Mouse (Mus musculus) ovary, postnatal 14 days (tissue): ENCODE data around the gene Lrr1.

Source experiments
- DNase-seq: peaks from one replicate; pipeline ENCODE4 v3.0.0; 2022; ENCODE audit warnings: low spot score

The Lrr1 gene

DNA sequence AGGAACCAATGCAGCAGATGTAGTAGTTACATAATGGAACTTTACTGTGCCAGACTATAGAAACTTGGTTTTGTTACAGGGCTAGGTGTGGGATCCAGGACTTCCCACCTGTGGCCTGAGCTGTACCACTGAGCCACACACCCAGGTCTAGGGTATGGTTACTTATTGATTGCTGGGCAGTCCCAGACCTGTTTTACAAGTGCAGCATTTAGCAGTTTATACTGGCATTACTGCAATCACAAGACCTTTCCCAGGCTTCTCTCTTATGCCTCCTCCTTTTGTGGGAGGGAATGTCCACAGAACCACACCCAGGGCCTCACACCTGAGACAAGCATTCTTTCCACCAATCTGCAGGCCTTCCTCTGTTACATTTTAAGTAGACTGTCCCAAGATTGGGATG lies 30.4 kb downstream of the Lrr1 start:
- no peak for DNase-seq

DNA sequence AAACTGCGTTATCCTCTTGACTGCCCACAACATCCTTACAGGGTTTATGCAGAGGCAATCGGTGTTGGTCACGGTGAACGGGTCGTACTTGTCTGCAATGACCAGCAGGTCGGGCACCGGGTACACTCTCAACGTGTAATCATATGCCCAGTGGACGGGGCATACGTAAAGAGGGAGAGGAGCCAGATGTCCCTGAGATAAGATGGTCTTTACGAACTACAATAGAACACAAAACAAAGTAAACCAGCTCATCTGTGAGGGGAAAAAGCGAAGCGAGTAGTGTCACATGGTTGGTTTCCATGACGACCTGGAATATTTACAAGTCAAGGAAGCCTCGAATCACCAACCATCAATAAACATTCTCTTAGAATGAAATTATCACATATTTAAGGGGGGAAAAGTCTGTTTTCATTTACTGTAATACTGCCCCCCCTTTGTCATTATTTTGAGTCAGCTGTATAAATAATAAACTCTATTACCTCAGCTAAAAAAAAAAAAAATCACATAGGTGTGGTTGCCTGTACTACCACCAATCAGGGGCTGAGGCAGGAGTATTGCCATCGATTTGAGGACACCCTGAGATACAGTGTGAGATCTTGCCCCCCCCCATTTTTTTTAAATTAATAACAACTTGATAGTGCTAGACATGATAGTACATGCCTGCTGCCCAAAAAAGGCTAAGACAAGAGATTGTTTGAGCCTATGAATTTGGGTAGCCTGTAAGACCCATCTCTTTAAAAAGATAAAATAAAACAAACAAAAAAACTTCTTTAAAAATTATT lies 35.6 kb downstream of the Lrr1 start, which contains the start of gene Gm49384:
TSS of gene Gm49384 (minus strand) at position 216 of the 782 bp plus-strand sequence.
- DNase-seq = no peak

DNA sequence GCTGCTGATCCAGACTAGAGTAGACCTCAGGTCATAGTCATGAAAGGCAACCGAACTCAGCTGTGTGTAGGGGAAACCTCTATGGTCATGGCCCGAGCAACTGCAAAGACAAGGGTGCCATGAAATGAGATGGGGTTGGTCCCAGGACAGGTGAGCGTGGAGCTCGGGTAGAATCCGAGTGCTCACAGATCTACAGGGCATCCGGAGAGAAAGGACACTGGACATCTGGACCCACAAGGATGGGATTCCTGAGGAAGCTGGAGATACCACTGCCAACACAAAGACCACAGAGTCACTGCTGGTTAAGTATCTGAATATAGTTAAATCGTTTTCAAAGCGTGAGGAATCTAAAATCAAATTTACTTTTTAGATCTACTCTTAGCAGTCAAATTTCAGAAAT lies 38.8 kb downstream of the Lrr1 start:
- no peak for DNase-seq

- no peak for DNase-seq
Observed at GRCm38 (mm10) chr12:69207926-69208325, 39.3 kb downstream of the Lrr1 start.

GRCm38 (mm10) chr12:69208520-69208919 lies 39.9 kb downstream of the Lrr1 start:
- no peak for DNase-seq

DNA sequence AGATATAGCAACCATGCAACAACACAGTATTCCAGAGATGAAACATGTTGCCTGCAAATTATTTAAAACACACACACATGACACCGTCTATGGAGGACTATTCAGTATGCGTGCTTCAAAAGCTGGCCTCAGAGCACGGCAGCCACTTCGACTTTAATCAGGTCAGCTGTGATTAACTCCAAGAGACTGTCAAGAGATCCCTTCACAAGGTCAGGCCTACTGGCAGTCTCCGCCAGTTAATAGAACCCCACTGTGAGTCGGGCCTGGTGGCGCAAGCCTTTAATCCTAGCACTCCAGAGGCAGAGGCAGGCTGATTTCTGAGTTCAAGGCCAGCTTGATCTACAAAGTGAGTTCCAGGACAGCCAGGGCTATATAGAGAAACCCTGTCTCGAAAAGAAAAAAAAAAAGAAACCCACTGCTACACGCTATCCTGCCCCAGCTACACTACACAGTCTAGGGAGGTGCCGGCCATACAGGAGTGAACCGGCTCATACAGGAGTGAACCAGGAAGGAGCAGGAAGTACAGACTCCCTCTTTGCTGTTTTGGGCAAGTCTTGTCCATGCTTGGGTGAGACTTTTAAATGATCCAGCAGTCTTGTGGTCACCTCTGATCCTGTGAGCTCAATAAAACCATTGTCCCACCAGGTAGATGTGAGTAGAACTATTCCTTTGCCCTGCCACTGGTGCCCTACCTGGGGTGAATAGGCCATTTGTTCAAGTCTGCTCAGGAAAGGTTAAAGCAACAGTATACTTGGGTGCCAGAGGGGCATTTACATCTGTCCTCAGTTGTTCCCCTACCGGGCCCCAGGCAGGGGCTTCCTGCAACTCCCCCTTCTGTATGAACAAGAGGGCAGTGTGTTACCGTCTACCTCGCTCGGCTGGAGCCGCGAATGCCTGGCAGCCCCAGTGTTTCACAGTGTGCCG lies 41.7 kb downstream of the Lrr1 start:
- DNase-seq = no peak

GRCm38 (mm10) chr12:69211057-69211456 lies 42.4 kb downstream of the Lrr1 start:
- no peak for DNase-seq

- no peak for DNase-seq
Observed at GRCm38 (mm10) chr12:69213186-69213777, 44.7 kb downstream of the Lrr1 start.

DNA sequence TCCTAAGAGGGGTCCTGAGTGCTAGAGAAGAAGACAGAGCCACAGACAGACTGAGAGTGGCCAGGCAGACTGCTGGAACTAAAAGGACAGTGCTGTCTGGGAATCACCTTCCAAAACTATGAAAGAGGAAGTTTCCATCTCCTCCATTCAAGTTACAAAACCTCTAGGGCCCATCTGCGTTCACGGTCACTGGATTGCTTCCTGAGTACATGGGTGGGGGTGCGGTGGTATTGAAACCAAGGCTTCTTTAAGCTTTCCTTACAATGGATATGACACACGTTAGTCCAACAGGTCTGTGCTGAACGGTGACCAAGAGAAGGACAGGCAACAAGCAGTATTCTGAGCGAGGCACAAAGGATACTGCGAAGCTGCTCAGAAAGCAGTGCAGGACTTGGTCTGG lies 45.8 kb downstream of the Lrr1 start:
- DNase-seq = no peak

DNA sequence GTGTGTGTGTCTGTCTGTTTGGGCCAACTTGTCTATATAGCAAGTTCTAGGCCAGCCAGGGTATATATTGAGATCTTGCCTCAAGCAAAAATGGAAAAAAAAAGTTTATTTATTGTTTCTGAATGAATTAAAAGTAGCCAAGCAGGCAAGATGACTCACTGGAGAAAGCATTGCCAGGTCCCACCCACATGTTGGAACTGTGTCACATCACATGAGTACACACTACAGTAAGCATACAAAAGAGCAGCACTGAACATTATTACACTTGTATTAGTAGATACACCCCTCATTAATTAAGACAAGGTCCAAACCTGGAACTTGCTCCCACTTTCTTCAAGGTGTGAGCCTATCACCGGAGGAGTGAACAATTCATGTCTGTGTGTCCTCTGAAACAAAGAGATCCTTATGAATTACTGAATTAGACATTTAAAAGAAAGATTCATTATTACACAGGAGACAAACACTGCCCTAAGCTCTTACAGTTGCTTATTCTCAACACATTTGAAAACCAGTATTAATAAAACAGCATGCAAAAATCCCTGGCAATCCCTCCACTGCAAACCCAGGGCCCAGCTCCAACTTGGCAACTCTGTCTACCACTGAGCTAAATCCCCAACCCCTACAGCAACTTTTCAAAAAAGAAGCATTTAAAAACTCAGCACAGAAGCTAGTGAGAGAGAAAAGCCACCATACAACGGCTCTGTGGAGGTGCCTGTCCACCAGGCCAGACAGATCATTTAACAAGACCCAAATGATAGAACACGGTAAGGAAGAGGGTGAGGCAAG lies 46.6 kb downstream of the Lrr1 start:
- DNase-seq = peak; percentile 33

DNA sequence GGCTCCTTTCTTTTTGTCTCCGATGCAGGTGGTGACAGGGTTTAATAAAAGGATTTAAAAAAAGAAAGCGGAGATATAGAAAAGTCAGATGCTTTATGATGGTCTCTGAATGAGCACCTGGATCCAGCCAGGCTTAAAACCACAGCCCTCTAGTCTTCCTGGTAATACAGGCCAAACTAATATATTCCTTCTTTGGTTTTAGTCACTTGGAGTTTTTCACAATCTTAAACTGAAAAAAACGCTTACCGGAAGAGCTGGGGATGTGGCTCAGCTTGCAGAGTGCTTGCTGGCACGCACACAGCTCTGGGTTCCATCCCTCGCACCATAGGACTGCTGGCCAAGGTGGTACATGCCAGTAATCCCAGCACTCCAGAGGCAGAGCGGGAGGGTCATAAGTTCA lies 48.0 kb downstream of the Lrr1 start:
- DNase-seq = no peak

DNA sequence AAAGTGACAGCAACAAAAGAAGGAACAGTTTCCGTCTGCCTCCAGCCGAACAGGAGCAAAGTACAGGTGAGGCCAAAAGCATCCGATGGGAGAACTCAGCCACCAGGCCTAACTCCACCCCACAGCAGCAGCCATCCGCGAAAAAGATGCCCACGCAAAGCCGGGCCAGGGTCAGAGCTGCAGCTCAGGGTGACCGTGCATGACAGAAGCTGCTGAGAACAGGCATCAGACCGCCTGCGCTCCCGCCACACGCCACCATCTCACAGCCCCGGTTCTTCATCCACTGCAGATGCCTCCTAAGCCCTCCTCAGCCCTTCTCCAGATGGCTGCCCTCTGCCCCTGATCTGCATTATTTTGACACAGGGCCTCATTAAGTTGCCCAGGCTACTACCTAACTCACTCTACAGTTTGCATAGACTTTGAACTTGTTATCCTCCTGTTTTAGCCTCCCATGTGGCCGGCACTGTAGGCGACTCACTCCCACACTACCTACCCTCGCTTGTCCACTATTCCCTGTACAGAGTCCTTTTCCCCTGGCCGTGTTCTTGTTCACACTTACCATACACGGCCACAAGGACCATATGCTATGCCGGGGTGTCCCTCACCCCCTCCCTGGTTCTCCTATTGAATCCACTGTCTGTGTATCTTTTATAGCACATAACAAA lies 52.1 kb downstream of the Lrr1 start:
- no peak for DNase-seq

DNA sequence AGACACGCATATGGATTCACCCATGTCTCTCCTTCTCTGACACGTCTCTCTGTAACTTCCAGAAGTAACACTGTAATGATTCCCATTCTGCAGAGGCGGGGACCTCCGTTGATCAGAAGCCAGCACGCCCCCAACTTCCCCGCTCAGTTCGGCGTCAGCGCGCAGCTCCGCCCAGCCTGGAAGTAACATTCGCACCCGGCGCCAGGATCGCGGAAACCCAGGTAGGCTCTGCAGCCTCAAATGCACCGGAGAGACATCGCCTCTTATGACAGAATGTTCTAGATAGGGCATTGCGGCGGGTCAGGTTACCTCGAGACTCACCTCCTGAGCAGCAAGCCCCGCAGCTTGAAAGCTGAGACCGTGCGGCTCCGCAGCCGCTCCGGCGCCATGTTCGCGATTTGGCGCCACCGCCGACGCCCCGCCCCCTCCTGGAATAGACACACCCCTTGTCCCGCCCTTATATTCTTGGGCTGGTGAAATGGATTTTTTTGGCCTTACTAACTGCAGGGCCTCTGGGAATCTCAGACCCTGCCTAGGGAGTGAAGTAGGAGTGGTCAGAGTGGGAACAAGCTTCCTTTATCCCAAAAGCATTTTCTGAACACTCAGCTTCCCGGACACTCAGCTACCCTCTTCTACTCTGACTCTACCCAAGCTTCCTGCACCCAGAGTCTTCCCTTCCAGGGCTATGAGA lies 59.3 kb downstream of the Lrr1 start, which contains the start of gene Pole2:
TSS of gene Pole2 (minus strand) at position 420 of the 691 bp plus-strand sequence.
- DNase-seq = peak; percentile 91
